Mouse (Mus musculus): Measurements from ENCODE around the gene Rtp4.

The Rtp4 gene

GRCm38 (mm10) chr16:23511166-23511935, 8.7 kb upstream of the Rtp4 start:
- DNase-seq (ENCODE audit: extremely low read depth, insufficient read length, low spot score) = no peak

- peak; percentile 44 for DNase-seq (ENCODE audit: extremely low read depth, insufficient read length, low spot score)
These were observed 6.7 kb upstream of the Rtp4 start for GRCm38 (mm10) chr16:23513401-23513800.

GRCm38 (mm10) chr16:23515766-23516165, 4.3 kb upstream of the Rtp4 start:
- DNase-seq (ENCODE audit: extremely low read depth, insufficient read length, low spot score) = no peak

GRCm38 (mm10) chr16:23516606-23517005, 3.5 kb upstream of the Rtp4 start:
- DNase-seq (ENCODE audit: extremely low read depth, insufficient read length, low spot score) = no peak

- no peak for DNase-seq (ENCODE audit: extremely low read depth, insufficient read length, low spot score)
These were observed 2.9 kb upstream of the Rtp4 start for GRCm38 (mm10) chr16:23517230-23517629.

DNA sequence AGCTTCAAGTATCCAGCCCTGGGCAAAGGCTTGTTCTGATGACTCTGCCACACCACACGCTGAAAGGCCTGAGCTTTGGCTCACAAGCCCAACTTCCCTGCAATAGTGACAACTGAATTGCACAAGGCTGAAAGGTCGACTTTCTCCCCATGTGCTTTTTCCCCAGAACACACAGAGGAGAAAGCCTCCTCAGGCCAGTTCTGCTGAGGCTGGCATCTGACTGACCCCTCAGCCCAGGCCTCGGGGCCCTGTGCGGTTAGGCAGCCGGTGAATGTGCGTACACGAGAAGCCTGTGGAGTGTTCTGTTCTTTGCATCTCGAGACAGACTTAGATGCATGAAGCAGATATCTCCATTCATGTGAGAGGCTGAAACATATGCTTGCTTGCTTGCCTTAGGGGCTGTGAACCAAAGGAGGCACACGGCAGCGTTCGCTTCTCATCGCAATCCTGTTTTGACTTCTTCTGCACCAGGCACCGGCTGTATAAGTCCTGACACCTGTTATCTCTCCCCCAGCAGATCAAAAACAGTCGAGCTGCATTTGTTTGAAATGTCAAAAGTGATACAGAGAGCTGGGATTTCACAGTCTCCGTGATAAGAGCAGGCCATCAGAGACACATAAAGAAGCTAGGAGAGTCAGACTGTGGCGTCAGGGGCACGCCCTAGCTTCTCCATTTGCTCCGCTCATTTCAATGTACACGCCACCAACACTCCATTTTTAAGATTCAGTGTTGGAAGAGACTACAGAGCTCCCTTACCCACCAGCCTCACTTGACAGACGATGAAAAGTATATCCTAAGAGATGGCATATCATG, 2.1 kb upstream of the Rtp4 start:
- DNase-seq (ENCODE audit: extremely low read depth, insufficient read length, low spot score) = no peak

- DNase-seq (ENCODE audit: extremely low read depth, insufficient read length, low spot score) = peak; percentile 45
These were observed 1.3 kb upstream of the Rtp4 start for GRCm38 (mm10) chr16:23518567-23519369.

GRCm38 (mm10) chr16:23519771-23520170, 320 bp upstream of the Rtp4 start:
- DNase-seq (ENCODE audit: extremely low read depth, insufficient read length, low spot score) = no peak

DNA sequence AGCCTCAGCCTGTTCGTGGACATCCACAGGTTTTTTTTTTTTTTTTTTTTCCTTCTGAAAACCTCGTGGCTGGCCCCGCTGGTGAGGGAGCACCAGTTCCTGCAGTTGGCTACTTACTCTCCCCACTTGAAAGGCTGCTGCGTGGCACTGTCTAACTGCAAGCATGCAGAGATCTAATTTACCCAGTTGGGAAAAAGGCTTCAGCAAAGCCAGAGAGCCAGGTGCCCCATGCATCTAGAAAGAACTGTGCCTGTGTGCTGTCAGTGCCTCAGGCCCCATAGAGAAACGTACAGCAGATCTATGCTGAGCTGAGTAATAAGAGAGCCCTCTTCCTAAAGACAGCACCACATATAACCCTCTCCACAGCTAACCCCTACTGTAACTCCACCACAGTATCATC, 1.0 kb downstream of the Rtp4 start:
- DNase-seq (ENCODE audit: extremely low read depth, insufficient read length, low spot score) = peak; percentile 26

DNA sequence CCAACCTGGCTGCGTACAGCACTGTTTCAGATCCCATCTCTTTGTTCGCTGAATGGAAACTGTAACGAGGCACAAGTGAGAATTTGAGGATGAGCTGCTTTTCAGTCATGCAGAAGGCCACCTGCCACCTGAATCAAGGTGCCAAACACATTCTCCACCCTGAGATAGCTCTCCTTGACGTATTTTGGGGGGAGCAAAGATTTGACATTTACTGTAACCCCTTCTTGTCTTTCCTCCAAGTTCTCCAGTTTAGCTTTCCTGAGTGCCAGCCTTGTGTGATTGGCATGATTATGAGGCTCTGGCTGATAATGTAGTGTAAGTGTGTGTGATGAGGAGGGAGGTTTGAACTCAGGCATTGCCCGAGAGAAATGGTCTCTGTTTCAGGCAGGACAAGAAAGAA, 2.0 kb downstream of the Rtp4 start:
- DNase-seq (ENCODE audit: extremely low read depth, insufficient read length, low spot score) = no peak

GRCm38 (mm10) chr16:23529186-23529585, 9.1 kb downstream of the Rtp4 start:
- DNase-seq (ENCODE audit: extremely low read depth, insufficient read length, low spot score) = no peak

GRCm38 (mm10) chr16:23533707-23534106, 13.6 kb downstream of the Rtp4 start:
- DNase-seq (ENCODE audit: extremely low read depth, insufficient read length, low spot score) = no peak

DNA sequence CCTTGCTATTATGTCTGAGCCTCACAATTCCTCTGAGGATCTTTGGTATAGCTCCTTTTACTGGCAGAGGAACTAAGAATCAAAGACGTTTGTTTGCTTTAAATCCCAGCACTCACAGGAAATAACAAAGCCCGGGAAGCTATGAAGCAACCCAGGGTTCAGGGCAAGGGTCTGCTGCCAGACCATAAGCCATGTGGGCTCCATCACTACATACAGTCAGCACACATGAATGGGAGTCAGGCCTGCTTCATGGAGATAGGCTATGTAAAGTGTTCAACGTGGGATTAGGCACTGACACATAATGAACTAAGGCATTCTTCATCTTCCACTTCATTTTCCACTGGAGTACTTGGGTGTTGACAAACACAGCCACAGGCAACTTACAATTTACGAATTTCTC, 21.0 kb downstream of the Rtp4 start:
- DNase-seq (ENCODE audit: extremely low read depth, insufficient read length, low spot score) = no peak

DNA sequence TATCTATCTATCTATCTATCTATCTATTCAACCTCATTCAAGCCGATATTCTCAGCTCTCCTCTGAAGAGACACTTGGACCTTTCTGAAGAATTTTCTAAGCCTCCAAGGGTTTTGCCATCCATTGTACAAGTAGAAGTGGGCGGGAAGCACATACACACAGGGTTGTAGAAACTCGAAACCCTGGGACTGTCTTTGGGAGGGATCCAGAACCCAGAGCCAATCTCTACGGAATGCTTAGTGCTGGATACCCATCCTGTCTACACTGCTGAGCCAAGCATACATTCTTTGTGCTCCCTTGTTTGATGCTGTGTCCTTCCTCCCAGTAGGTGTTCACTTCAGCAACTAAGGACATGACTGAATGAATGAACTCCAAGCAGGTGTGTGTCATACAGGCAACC, 22.8 kb downstream of the Rtp4 start:
- no peak for DNase-seq (ENCODE audit: extremely low read depth, insufficient read length, low spot score)

DNA sequence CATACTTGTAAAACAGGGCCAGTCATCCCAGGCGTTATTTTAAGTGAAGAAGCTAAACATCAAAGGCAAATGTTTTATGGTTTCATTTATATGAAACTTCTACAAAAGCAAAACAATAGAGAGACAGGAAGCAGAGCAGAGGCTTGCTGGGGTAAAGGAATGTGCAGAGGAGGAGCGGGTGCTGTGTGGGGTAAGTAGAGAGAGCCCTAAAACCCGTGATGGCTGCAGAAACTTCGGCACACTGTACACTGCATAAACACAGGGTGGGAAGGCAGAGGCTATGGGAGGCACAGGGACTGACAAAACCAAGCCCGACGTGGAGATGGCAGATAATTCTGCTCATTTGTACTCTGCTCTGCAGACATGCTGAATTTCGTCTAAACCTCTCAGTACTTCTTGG, 24.3 kb downstream of the Rtp4 start:
- no peak for DNase-seq (ENCODE audit: extremely low read depth, insufficient read length, low spot score)

DNA sequence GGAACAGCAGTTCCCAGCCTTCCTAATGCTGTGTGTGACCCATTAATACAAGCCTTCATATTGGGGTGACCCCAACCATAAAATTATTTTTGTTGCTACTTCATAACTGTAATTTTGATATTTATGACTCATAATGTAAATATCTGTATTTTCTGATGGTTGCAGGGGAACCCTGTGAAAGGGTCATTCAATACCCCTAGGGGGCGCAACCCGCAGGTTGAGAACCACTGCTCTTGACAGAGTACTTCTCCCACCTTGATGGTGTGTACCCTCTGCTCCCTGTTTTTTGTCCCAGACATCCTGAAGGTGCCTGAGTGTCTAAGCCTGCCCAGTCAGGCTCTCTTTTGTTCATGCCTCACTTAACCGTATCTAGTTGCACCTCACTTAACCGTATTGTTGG, 27.7 kb downstream of the Rtp4 start:
- DNase-seq (ENCODE audit: extremely low read depth, insufficient read length, low spot score) = no peak

GRCm38 (mm10) chr16:23550346-23550980, 30.4 kb downstream of the Rtp4 start:
- DNase-seq (ENCODE audit: extremely low read depth, insufficient read length, low spot score) = peak; percentile 23

DNA sequence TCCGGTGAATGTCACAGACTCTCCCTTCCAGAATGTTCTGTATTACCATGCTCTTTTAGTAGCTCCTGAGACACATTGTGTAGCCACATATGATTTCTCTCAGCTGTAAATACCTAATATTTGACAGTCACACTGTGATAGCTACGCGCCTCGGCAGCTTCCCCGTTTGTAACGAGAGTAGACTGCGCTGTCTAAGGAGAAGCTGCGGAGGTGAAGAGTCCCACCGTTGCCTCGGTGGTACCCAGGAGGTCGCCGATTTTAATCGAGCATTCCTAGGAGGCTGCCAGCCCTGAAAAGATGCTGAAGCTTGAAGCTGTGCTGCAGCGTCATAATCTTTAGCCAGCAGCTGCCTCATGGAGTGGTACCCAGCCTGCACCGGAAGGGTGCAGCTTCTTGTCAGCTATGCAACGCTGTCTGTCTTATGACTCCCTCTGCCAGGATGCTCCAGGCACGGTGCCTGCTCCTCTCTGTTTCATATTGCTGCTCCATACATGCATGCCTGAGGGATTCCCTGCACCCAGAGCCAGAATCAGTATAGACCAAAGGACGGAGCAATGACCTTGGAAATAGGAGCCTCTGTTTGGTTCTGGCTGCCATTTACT, 31.0 kb downstream of the Rtp4 start:
- DNase-seq (ENCODE audit: extremely low read depth, insufficient read length, low spot score) = no peak

DNA sequence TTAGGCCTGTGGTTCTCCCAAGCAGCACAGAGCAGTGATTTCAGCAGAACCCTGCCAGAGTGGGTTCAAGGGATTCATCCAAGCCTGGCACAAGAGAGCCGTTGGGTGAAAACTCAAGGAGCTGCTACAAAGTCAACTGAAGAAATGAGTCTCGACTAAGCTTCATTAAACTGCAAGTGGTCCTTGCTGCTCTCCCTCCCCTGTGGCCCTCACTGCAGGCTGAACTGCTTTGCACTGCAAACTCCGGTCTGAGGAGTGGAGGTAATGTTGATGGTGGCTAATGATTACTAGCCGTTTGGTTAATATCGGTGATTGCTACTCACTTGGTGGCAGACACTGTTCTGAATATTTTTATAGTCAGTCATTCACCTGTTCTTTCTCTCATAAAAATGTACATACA, 34.6 kb downstream of the Rtp4 start:
- DNase-seq (ENCODE audit: extremely low read depth, insufficient read length, low spot score) = no peak

DNA sequence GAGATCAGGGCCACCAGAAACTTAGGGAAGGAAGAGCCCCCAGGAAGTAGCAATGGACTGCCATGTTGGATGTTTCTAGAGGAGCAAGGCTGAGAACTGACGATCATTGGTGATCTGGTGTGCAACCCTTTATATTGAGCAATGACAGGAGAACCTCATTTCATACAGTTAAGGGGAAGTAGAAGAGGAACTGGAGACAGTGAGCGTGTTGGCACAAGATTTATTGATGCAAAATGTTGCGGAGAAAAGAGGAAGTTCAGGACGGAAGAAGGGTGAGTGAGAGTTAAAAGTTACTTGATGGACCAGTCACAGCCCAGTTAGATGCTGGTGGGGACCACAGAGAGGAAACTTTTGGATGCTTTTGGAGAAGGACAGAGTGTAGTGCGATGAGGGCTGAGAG, 37.1 kb downstream of the Rtp4 start:
- DNase-seq (ENCODE audit: extremely low read depth, insufficient read length, low spot score) = no peak

Measured in 3134 (cell line).